Mouse (Mus musculus): ENCODE measurements around the gene Gstp2. TPM values are rescaled to one million over a fixed set of nuclear protein-coding genes. Genes with fewer than 3 reads are reported as not detected.
"Not testable (repeated sequence)": the region's sequence is repeated elsewhere in the genome, so short reads cannot be mapped to it uniquely, and the experiment has no call there.

Gstp2 gene
- polyA plus RNA-seq, 1 experiment from 2014 or later, result 1.2 TPM

DNA sequence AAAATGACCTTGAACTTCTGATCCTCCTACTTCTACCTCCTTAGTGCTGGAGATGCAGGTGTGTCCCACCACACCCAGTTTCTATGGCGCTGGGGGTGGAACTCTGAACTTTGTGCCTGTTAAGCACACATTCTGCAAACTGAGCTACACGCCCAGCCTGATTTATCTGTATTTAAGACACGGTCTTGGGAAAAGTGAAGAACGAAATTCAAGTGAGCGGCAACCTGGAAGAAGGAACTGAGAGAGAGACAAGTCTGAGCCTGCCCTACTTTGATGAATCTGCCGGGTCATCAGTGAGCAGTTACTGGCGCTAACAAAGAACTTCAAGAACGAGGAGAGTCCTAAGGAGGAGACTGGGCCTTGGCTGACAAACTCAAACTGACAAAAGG, 1.0 kb upstream of the Gstp2 start:
- H3K36me3 ChIP-seq, result no peaks in the 10 kb centered on the region
- no peak for ATAC-seq (ENCODE audit: insufficient number of reproducible peaks, insufficient read depth, low FRiP score, low TSS enrichment, low read depth)
- H3K27me3 ChIP-seq, result no peaks in the 10 kb centered on the region
- H3K9ac ChIP-seq, result no peak overlapping the region
- H3K9me3 ChIP-seq, result no peaks in the 10 kb centered on the region; the same call in 1 of the 2 replicates
- H3K4me3 ChIP-seq, result no peak overlapping the region
- 68% methylated on average over 8 of the region's 8 CpGs for WGBS
- peaks cover 8% of the 10 kb centered on the region; the same call in 1 of the 2 replicates for H3K4me1 ChIP-seq
- H3K27ac ChIP-seq, result no peak overlapping the region
- no peak overlapping the region for H3K4me2 ChIP-seq

DNA sequence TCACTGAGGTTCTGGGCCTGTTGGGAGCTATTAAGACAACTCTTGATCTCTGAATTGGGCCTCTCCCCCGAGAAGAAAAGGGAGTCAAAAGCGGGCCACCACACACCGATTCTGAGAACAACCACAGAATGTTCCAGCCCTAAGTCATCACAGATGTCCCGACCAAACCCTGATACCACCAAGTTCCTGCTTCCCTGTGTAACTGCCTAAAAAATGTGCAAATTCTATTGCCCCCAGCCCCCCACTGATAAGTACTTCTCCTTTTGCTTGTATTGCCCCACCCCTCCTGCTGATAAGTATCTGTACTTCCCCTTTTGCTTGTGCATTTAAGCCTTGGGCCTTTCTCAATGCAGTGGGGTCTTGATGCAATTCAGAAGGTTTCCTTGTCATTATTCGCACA, 1.7 kb downstream of the Gstp2 start:
- H3K9me3 ChIP-seq; H3K27ac ChIP-seq; ATAC-seq (ENCODE audit: insufficient number of reproducible peaks, insufficient read depth, low FRiP score, low TSS enrichment, low read depth); H3K4me1 ChIP-seq; H3K36me3 ChIP-seq; H3K4me2 ChIP-seq; H3K27me3 ChIP-seq; H3K4me3 ChIP-seq; H3K9ac ChIP-seq: not testable (repeated sequence)
- 77% methylated on average over 5 of the region's 5 CpGs for WGBS

DNA sequence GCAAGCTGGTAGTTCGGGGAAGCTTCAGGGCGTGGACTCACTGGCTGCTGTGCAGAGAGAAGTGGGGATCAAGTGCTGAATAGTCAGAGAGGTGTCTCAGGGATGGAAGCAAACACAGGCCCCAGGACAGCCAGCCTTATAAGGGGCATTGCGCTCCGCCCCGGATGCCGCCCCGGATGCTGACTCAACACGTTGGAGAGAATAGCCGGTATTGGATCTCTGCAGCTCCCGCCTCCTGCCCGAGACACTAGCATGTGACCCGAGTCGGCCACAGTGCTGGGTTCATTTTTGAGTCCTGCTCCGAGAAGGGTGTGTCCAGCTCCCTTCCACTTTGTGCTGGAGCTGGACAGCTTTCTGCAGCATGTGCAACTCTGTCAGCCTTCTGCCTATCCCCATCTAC, 3.7 kb downstream of the Gstp2 start:
- no peak for ATAC-seq (ENCODE audit: insufficient number of reproducible peaks, insufficient read depth, low FRiP score, low TSS enrichment, low read depth)
- no peak overlapping the region for H3K4me2 ChIP-seq
- 75% methylated on average over 14 of the region's 14 CpGs for WGBS

DNA sequence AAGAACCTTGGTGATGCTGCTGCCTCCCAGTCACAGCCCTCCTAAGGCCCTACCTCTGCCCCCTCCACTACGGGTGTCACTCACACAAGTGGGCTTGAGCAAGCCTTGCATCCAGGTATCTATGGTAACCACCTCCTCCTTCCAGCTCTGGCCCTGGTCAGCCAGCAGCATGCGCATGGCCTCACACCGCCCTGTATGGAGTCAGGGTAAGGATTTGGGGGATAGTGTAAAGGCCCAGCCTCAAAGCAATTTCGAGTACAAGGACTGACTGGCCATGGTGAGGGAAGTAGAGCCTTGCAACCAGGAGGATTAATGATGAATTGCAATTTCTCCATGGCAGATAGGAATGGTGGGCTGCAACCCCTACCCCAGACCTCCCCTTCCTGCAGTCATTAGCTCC, 4.3 kb downstream of the Gstp2 start:
- H3K9ac ChIP-seq; H3K36me3 ChIP-seq; ATAC-seq (ENCODE audit: insufficient number of reproducible peaks, insufficient read depth, low FRiP score, low TSS enrichment, low read depth); H3K9me3 ChIP-seq; H3K4me2 ChIP-seq; H3K4me3 ChIP-seq; H3K27ac ChIP-seq; H3K27me3 ChIP-seq: not testable (repeated sequence)
- WGBS, result 86% methylated on average over 3 of the region's 4 CpGs
- H3K4me1 ChIP-seq, result peaks cover 21% of the 10 kb centered on the region

More for the DNA sequence above, 3.7 kb downstream of the Gstp2 start:
- Histone ChIP-seq H3K27ac (no peak overlapping the region), H3K9ac (no peak overlapping the region), H3K27me3 (no peaks in the 10 kb centered on the region), H3K4me3 (no peak overlapping the region), H3K9me3 (no peaks in the 10 kb centered on the region), H3K36me3 (no peaks in the 10 kb centered on the region), H3K4me1 (peaks cover 18% of the 10 kb centered on the region)

DNA sequence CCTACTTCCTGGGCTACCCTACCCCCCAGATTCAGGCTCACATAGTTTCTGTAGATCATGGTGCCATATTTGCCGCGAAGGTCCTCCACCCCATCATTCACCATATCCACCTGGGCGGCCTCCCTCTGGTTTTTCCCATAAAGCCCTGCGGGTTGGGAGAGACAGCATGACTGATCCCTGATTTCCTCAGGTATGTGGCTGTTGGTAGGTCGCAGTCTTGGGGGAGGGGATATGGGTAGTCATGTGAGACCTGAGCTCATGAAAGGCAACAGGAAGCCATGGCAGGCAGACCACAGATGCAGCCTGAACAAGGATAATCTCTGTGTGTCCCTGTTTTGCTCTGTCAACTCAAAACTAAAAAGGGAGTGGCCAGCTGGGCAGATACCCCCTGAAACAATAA, 4.9 kb downstream of the Gstp2 start:
- H3K36me3 ChIP-seq; ATAC-seq (ENCODE audit: insufficient number of reproducible peaks, insufficient read depth, low FRiP score, low TSS enrichment, low read depth); H3K9me3 ChIP-seq; H3K27me3 ChIP-seq; H3K9ac ChIP-seq; H3K27ac ChIP-seq; H3K4me2 ChIP-seq; H3K4me3 ChIP-seq: not testable (repeated sequence)
- H3K4me1 ChIP-seq, result peaks cover 21% of the 10 kb centered on the region
- WGBS, result 80% methylated on average over 5 of the region's 5 CpGs

DNA sequence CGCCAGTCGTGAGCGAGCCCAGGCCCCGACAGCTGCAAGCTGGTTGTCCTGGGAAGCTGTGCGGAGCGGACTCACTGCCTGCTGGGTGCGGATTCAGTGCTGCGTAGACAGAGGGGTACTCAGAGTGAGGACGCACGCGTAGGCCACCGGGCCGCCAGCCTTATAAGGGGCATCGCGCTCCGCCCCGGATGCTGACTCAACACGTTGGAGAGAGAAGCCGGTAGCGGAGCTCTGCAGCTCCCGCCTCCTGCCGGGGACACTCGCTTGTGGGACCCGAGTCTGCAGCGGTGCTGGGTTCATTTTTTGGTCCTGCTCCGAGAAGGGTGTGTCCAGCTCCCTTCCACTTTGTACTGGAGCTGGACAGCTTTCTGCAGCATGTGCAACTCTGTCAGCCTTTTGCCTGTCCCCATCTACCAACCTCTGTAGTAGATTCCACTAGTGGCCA, 8.0 kb downstream of the Gstp2 start, which contains the start of gene Gstp1:
Gene Gstp1 (minus strand): TSS at position 198 of the 445 bp plus-strand sequence.
- peak within 1 kb of the TSS; percentile 54 for H3K4me3 ChIP-seq
- peak; percentile 82; the same call in 1 of the 2 replicates for ATAC-seq (ENCODE audit: insufficient number of reproducible peaks, insufficient read depth, low FRiP score, low TSS enrichment, low read depth)
- H3K36me3 ChIP-seq, result peaks cover 12% of the 10 kb centered on the region
- peak within 1 kb of the TSS; percentile 60 for H3K27ac ChIP-seq
- no peaks in the 10 kb centered on the region for H3K9me3 ChIP-seq
- H3K27me3 ChIP-seq, result no peaks in the 10 kb centered on the region
- peak within 1 kb of the TSS; percentile 75 for H3K4me2 ChIP-seq
- H3K9ac ChIP-seq, result peak within 1 kb of the TSS; percentile 80
- 0% methylated on average over 26 of the region's 26 CpGs for WGBS
- peaks cover 19% of the 10 kb centered on the region for H3K4me1 ChIP-seq

DNA sequence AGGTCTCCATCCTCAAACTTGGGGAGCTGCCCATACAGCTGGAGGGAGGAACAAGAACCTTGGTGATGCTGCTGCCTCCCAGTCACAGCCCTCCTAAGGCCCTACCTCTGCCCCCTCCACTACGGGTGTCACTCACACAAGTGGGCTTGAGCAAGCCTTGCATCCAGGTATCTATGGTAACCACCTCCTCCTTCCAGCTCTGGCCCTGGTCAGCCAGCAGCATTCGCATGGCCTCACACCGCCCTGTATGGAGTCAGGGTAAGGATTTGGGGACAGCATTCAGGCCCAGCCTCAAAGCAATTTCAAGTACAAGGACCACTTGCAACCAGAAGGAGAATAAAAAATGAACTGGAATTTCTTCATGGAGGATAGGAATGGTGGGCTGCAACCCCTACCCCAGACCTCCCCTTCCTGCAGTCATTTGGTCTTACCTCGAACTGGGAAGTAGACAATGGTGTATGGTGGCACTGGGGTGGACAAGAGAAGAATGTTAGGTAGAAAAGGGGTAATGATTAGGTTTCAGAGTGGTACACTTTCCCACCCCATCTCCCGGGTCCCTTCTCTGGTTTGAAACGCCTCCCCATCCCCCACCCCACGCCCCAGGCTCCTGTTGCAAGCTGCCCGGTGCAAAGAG, 8.6 kb downstream of the Gstp2 start:
- not testable (repeated sequence) for H3K9me3 ChIP-seq; ATAC-seq (ENCODE audit: insufficient number of reproducible peaks, insufficient read depth, low FRiP score, low TSS enrichment, low read depth); H3K27me3 ChIP-seq
- Histone ChIP-seq H3K36me3 (peaks cover 12% of the 10 kb centered on the region), H3K4me1 (peaks cover 19% of the 10 kb centered on the region), H3K27ac (peak overlapping the region; percentile 60), H3K4me3 (peak overlapping the region; percentile 54), H3K9ac (peak overlapping the region; percentile 80), H3K4me2 (peak overlapping the region; percentile 75)
- 24% methylated on average over 7 of the region's 8 CpGs for WGBS

DNA sequence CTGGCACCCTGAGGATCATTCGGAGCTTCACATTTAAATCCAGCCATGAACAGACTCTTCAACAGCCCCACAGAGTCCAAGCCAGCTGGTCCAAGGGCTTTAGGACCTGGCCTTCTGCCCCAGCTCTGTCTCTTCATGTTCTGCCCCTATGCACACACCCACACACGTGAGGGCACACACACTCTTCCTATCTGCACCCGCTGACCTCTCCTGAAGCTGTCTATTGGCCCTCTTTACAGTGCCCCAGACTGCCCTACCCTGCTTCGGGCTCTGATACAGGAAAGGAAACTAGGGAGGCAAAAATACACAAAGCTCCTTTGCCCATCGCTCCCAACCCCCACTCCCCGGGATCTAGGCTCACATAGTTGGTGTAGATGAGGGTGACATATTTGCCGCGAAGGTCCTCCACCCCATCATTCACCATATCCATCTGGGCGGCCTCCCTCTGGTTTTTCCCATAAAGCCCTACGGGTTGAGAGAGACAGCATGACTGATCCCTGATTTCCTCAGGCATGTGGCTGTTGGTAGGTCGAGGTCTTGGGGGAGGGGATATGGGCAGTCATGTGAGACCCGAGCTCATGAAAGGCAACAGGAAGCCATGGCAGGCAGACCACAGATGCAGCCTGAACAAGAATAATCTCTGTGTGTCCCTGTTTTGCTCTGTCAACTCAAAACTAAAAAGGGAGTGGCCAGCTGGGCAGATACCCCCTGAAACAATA, 9.3 kb downstream of the Gstp2 start:
- WGBS, result 70% methylated on average over 12 of the region's 12 CpGs
- Histone ChIP-seq H3K9me3 (no peaks in the 10 kb centered on the region), H3K27ac (no peak overlapping the region), H3K4me3 (no peak overlapping the region), H3K27me3 (no peaks in the 10 kb centered on the region), H3K36me3 (peaks cover 12% of the 10 kb centered on the region), H3K4me2 (peak overlapping the region; percentile 39), H3K4me1 (peaks cover 19% of the 10 kb centered on the region), H3K9ac (no peak overlapping the region)
- ATAC-seq (ENCODE audit: insufficient number of reproducible peaks, insufficient read depth, low FRiP score, low TSS enrichment, low read depth), result no peak

DNA sequence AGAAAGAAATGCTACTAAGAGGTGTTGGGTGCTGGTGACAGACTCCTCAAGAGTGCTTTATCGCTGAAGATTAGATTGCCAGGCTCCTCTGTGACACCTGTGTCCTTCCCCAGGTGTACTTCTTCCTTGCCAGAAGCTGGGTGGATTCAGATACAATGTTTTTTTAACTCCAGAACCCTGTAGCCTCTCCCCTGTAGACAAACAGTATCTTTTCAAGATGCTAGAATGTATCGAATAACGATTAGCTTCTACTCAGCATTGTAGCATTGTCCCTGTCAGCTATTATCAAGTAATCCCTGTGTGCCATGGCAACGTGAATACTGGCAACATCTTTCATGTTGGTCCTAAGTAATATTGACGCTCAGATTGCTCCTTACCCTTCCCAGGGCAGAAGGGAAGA, 12.1 kb downstream of the Gstp2 start:
- no peak overlapping the region for H3K4me2 ChIP-seq
- H3K4me3 ChIP-seq, result no peak overlapping the region
- 67% methylated on average over 5 of the region's 5 CpGs for WGBS
- no peak overlapping the region for H3K27ac ChIP-seq
- no peaks in the 10 kb centered on the region for H3K9me3 ChIP-seq
- ATAC-seq (ENCODE audit: insufficient number of reproducible peaks, insufficient read depth, low FRiP score, low TSS enrichment, low read depth), result no peak
- H3K9ac ChIP-seq, result no peak overlapping the region
- no peaks in the 10 kb centered on the region for H3K27me3 ChIP-seq
- H3K4me1 ChIP-seq, result peaks cover 19% of the 10 kb centered on the region
- H3K36me3 ChIP-seq, result peaks cover 12% of the 10 kb centered on the region

DNA sequence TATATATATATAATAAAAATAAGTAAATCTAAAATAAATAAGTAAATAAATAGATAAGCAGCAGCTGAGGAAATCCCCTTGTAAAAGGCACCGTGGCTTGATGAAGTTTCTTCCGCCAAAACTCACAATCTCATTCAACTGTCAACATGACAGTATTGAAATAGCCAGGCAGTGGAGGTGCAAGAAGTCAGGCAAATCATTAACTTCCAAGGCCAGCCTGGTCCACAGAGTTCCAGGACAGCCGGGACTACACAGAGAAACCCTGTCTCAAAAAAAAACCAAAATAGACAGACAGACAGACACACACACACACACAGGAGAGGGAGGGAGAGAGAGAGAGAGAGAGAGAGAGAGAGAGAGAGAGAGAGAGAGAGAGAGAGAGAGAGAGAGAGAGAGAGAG, 12.5 kb downstream of the Gstp2 start:
- no peaks in the 10 kb centered on the region for H3K9me3 ChIP-seq
- 78% methylated on average over 3 of the region's 3 CpGs for WGBS
- no peak overlapping the region for H3K4me3 ChIP-seq
- H3K4me1 ChIP-seq, result peaks cover 17% of the 10 kb centered on the region
- H3K27ac ChIP-seq, result no peak overlapping the region
- H3K4me2 ChIP-seq, result no peak overlapping the region
- no peak overlapping the region for H3K9ac ChIP-seq
- ATAC-seq (ENCODE audit: insufficient number of reproducible peaks, insufficient read depth, low FRiP score, low TSS enrichment, low read depth), result no peak
- H3K36me3 ChIP-seq, result peaks cover 12% of the 10 kb centered on the region
- H3K27me3 ChIP-seq, result no peaks in the 10 kb centered on the region

DNA sequence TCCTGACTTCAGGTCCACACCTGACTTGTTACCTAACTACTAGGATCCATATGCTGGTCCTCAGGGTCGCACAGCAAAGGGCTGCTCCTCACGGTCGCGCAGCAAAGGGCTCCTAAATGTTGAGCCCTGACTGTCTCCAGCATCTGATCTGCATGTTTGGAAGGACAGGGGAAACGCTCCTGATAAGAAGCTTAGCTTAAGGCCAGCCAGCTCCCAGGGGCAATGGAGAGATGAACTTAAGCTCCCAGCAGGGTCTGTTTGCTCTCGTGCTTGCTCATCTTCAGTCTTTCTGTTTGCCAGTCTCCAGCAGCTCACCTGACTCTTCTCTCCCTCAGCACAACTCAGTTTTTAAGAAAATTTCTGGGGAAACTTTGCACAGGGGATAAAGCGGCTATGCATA, 13.2 kb downstream of the Gstp2 start:
- no peaks in the 10 kb centered on the region for H3K27me3 ChIP-seq
- WGBS, result 52% methylated on average over 7 of the region's 7 CpGs
- peaks cover 14% of the 10 kb centered on the region for H3K4me1 ChIP-seq
- no peak overlapping the region for H3K9ac ChIP-seq
- H3K4me2 ChIP-seq, result no peak overlapping the region
- H3K36me3 ChIP-seq, result peaks cover 12% of the 10 kb centered on the region
- no peak overlapping the region for H3K27ac ChIP-seq
- no peaks in the 10 kb centered on the region for H3K9me3 ChIP-seq
- H3K4me3 ChIP-seq, result no peak overlapping the region
- no peak for ATAC-seq (ENCODE audit: insufficient number of reproducible peaks, insufficient read depth, low FRiP score, low TSS enrichment, low read depth)

DNA sequence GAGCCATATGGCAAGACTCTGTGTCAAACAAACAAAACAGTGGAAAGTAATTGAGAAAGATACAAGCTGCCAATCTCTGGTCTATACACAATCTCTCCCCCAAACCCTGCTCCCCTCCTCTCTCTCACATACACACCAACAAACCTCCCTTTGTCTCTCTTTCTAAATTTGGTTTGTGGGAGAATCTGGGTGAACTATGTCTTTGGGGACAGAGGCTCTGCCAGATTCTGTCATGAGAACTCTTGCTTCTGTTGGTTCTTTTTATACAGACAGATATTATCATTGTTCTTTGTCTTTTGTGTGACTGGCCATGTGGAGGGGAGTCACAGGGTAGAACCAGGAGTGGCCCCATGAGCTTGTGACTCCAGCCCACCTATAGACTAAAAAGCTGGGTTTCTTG, 18.2 kb downstream of the Gstp2 start:
- H3K36me3 ChIP-seq, result no peaks in the 10 kb centered on the region
- ATAC-seq (ENCODE audit: insufficient number of reproducible peaks, insufficient read depth, low FRiP score, low TSS enrichment, low read depth), result no peak
- H3K4me3 ChIP-seq, result no peak overlapping the region
- H3K4me2 ChIP-seq, result no peak overlapping the region
- peaks cover 4% of the 10 kb centered on the region; the same call in 1 of the 2 replicates for H3K9me3 ChIP-seq
- H3K4me1 ChIP-seq, result no peaks in the 10 kb centered on the region
- H3K27me3 ChIP-seq, result no peaks in the 10 kb centered on the region
- H3K9ac ChIP-seq, result no peak overlapping the region
- H3K27ac ChIP-seq, result no peak overlapping the region
